Mouse (Mus musculus) stomach, embryonic 15.5 days (tissue): ENCODE measurements around the gene Gm26920. TPM values are rescaled to one million over a fixed set of nuclear protein-coding genes. Genes with fewer than 3 reads are reported as not detected.

Source experiments
- ATAC-seq: fragments of 200-750 bp; cut with Nextera tagmentation; 2 replicates; pipeline ENCODE4 v1.8.0; 2017; ENCODE audit warnings: low read depth, moderate number of reproducible peaks, moderate TSS enrichment; ENCODE audit not compliant: insufficient read depth, low FRiP score
- H3K27ac ChIP-seq: fragments of 300-500 bp; sonication (generic); 2 replicates; pipeline ENCODE4 v1.5.1; 2015; ENCODE audit warnings: mild to moderate bottlenecking, inconsistent platforms
- H3K27me3 ChIP-seq: fragments of 300-500 bp; sonication (generic); replicated peaks from 2 replicates; pipeline ENCODE4 v1.6.1; 2015; ENCODE audit warnings: inconsistent platforms
- H3K36me3 ChIP-seq: fragments of 300-500 bp; sonication (generic); 2 replicates; pipeline ENCODE4 v1.6.1; 2015; ENCODE audit warnings: inconsistent platforms
- H3K4me1 ChIP-seq: fragments of 300-500 bp; sonication (generic); 2 replicates; pipeline ENCODE4 v1.6.1; 2015; ENCODE audit warnings: inconsistent platforms
- H3K4me2 ChIP-seq: fragments of 300-500 bp; sonication (generic); 2 replicates; pipeline ENCODE4 v1.6.1; 2015; ENCODE audit warnings: mild to moderate bottlenecking, inconsistent platforms
- H3K4me3 ChIP-seq: fragments of 300-500 bp; sonication (generic); replicated peaks from 2 replicates; pipeline ENCODE4 v1.5.1; 2015; ENCODE audit warnings: inconsistent platforms
- H3K9ac ChIP-seq: fragments of 300-500 bp; sonication (generic); 2 replicates; pipeline ENCODE4 v1.6.1; 2015; ENCODE audit warnings: inconsistent platforms
- H3K9me3 ChIP-seq: fragments of 300-500 bp; sonication (generic); 2 replicates; pipeline ENCODE4 v1.6.1; 2016; ENCODE audit warnings: inconsistent platforms
- WGBS: fragments of 180-500 bp; shearing (Covaris S2); methylation state at CpG from one replicate; pipeline ENCODE4 v1.1.7; 2015; 5-methylcytosine and 5-hydroxymethylcytosine counted together
- microRNA-seq: library from miRNA; unstranded; fragments of <30 nt; microRNA quantifications from one replicate; pipeline ENCODE4, GENCODE M21; 2016
- polyA plus RNA-seq: library from polyadenylated mRNA; unstranded; fragments of >200 nt; fragmentation: Nextera tagmentation; extraction: Ambion mirVana; gene quantifications from 2 replicates; pipeline ENCODE4 v1.2.1, GENCODE M21; 2015

The Gm26920 gene
- polyA plus RNA-seq, 1 experiment from 2014 or later = 1.6 TPM

DNA sequence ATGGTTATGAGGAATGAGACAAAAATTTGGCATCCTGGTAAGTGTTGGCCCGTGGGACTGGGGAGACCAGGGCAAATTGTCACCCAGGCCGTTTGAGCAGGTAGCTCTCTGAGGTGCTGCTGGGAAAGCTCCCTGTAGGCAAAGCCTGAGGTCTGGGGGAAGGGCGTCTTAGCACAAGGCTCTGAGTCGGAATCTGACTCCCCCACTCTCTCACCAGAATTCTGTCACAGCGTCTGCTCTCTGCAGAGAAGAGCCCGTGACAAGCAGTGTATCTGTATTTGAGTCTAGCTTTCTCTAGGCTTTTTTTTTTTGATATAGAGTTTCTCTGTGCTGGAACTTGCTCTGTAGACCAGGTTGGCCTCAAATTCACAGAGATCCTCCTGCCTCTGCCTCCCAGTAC is 73.0 kb downstream of the Gm26920 start:
- Histone ChIP-seq H3K36me3 (peaks cover 46% of the 10 kb centered on the region), H3K4me1 (no peaks in the 10 kb centered on the region), H3K27me3 (no peaks in the 10 kb centered on the region), H3K4me3 (no peak overlapping the region), H3K9ac (no peak overlapping the region), H3K4me2 (no peak overlapping the region), H3K9me3 (no peaks in the 10 kb centered on the region), H3K27ac (no peak overlapping the region)
- 96% methylated on average over 6 of the region's 6 CpGs for WGBS
- ATAC-seq = no peak

DNA sequence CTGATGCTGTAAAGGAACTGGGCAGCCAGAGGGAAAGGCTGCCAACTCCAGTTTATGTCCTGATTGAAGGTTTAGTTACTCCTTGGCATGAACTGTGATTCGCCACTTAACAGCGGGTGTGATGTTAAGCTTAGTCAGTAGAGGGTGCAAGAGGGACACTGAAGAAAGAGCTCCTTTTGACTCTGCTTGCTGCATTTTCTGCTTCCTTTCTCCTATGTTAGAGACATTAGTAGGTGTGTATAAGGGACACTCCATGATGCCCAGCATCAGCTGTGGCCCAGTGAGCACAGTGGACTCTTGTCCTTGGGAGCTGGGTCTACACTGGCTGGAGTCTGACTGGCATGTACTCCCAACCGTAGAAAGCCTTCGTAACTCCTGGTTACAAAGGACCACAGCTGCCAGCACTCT is 77.2 kb downstream of the Gm26920 start:
- Histone ChIP-seq H3K4me1 (no peaks in the 10 kb centered on the region), H3K4me2 (no peak overlapping the region), H3K27ac (no peak overlapping the region), H3K27me3 (no peaks in the 10 kb centered on the region), H3K9me3 (no peaks in the 10 kb centered on the region), H3K9ac (no peak overlapping the region), H3K4me3 (no peak overlapping the region), H3K36me3 (peaks cover 31% of the 10 kb centered on the region)
- WGBS = 72% methylated on average over 4 of the region's 4 CpGs
- ATAC-seq = no peak

DNA sequence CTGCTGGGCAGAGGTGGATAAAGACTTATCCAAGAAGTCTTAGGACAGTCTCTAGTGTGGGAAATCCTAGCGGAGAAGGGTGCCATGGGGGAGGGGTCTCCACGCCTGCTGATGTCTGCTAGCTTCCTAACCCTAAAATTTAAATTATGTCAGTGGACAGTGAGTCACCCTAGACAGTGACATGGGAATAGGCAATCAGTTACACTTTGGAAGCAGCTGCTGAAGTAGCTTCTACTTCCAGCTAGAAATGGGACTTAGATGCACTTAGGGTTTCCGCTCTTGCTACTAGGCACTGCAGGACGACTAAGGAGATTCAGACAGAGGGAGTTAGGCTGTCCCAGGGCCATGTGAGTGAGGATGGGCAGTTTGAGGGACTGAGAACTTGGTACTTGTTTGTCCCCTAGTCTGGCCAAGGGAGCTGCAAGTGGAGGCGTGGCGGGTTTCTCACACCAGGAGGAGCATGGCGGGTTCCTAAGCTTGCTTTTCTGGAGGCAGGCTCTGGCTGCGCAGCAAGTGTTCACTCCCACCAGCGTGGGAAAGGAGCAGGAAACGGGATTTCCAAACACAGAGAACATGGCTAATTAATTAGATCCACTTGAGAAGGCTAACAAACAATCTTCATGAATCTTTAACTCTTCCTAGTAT is 79.5 kb downstream of the Gm26920 start:
- no peak overlapping the region for H3K4me3 ChIP-seq
- ATAC-seq = no peak

DNA sequence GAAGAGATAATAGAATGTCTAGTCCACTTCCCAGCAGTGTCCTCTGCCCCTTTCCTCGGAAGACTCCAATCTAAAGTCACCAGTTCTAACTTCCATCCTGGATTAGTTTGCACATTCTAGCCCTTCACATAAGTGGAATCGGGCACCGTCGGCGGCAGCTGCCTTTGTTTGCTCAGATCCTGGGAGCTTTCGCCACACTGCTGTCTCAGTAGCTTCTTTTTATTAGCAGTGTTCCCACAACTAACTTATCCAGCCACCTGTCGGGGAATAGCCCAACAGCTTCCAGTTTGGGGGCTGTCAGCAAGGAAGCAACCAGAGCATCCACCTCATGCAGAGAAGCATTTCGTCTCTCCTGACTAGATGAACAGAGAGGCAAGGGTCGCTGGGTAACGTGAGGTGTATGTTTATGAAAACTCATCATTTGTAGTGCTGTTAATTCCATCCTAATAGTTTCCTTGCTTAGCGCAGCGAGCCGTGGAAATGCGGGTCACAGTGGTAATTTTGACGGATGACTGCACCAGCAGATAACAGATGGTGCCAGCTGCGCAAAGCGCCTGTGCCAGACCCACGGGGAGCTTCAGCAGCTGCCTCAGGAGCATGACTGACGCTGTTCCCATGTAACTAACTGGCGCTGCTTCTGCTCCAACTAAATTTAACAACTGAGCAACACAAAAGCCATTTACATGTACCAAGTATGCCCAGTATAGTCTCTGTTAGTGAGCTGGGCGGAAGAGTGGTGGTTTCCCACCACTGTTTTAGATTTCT is 80.7 kb downstream of the Gm26920 start:
- Histone ChIP-seq H3K36me3 (peaks cover 3% of the 10 kb centered on the region; the same call in 1 of the 2 replicates), H3K27ac (no peak overlapping the region), H3K4me3 (no peak overlapping the region), H3K27me3 (no peaks in the 10 kb centered on the region), H3K4me2 (no peak overlapping the region), H3K9me3 (no peaks in the 10 kb centered on the region), H3K9ac (no peak overlapping the region), H3K4me1 (no peaks in the 10 kb centered on the region)
- ATAC-seq = no peak
- 56% methylated on average over 21 of the region's 21 CpGs for WGBS

More for the DNA sequence above, 79.5 kb downstream of the Gm26920 start:
- Histone ChIP-seq H3K4me1 (no peaks in the 10 kb centered on the region), H3K27me3 (no peaks in the 10 kb centered on the region), H3K4me2 (no peak overlapping the region), H3K9ac (no peak overlapping the region), H3K27ac (no peak overlapping the region), H3K36me3 (peaks cover 13% of the 10 kb centered on the region), H3K9me3 (no peaks in the 10 kb centered on the region)
- WGBS = 74% methylated on average over 10 of the region's 10 CpGs

DNA sequence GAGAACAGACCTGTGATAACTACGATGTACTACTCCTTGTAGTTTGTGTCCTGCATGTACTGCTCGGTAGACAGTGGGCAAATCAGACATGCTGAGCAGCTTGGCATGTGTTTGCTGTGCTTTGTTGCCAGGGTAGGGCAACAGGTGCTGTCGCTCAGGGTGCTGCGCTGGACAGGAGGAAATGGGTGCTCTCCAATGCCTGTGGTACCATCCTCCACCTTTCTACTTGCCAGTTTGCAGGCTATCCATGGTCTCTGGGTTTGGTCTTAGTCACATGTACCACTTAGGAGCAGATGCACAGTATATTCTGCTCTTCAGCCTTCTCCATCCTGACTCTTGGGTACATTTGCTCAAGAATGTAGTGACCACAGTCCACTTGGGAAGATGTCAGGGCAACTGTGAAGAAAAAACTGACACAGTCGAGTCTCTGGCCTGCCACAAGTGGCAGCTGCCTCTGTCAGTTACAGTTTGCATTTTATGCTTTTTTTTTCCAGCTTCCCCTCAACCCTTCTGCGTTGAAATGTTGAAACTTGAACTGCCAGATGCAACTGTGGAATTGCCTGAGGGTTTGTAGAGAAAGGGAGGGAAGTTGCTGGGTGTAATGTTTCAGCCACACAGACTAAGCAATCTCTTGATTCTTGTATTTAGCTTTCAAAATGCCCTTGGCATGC is 82.1 kb downstream of the Gm26920 start:
- Histone ChIP-seq H3K4me2 (no peak overlapping the region), H3K9me3 (no peaks in the 10 kb centered on the region), H3K27ac (no peak overlapping the region), H3K9ac (no peak overlapping the region), H3K4me3 (no peak overlapping the region), H3K36me3 (no peaks in the 10 kb centered on the region; the same call in 1 of the 2 replicates), H3K27me3 (no peaks in the 10 kb centered on the region), H3K4me1 (no peaks in the 10 kb centered on the region)
- no peak for ATAC-seq
- WGBS = 73% methylated on average over 6 of the region's 6 CpGs

DNA sequence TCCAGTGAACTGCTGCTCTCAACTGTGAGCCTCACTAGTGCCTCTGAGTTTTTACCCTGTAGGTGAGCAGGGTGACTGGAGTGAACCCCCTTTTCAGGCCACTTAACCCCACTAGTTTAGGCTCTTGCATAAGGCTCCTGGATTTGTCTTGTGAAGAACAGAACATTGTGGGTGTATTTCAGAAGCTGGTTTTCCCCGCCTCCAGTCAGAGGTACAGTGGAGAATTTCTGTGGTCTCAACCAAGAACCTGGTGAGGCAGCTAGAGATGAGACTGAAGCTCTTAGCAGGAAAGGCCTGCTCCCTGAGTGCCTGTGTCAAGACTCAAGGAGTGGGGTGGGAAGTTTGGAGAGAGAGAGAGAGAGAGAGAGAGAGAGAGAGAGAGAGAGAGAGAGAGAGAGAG is 82.6 kb downstream of the Gm26920 start:
- Histone ChIP-seq H3K4me2 (no peak overlapping the region), H3K9ac (no peak overlapping the region), H3K4me3 (no peak overlapping the region), H3K9me3 (no peaks in the 10 kb centered on the region), H3K36me3 (no peaks in the 10 kb centered on the region; the same call in 1 of the 2 replicates), H3K4me1 (no peaks in the 10 kb centered on the region), H3K27ac (no peak overlapping the region), H3K27me3 (no peaks in the 10 kb centered on the region)
- 97% methylated on average over 1 of the region's 1 CpGs for WGBS
- ATAC-seq = no peak

Small RNA genes within 50 kb of the gene (microRNA-seq; reads per million reads assigned to microRNA genes)
- not detected for gene Gm23368

Other genes with a start within 250 kb of the Gm26920 start
- 4.2 and 4.7 TPM in 2 replicates for gene Zfp940, start 236.7 kb downstream of the Gm26920 start, polyA plus RNA-seq
- gene Zfp420, start 230.4 kb downstream of the Gm26920 start, polyA plus RNA-seq = 6.8 and 6.9 TPM in 2 replicates
- 7.9 and 8.3 TPM in 2 replicates for gene Zfp27, start 183.8 kb downstream of the Gm26920 start, polyA plus RNA-seq
- gene Zfp383, start 182.2 kb downstream of the Gm26920 start, polyA plus RNA-seq = 4.0 and 4.5 TPM in 2 replicates
- gene Zfp74, start 136.3 kb downstream of the Gm26920 start, polyA plus RNA-seq = 9.2 and 10.2 TPM in 2 replicates
- 17.8 and 18.8 TPM in 2 replicates for gene Zfp568, start 106.5 kb downstream of the Gm26920 start, polyA plus RNA-seq
- 3.5 and 3.7 TPM in 2 replicates for gene Zfp14, start 39.0 kb downstream of the Gm26920 start, polyA plus RNA-seq
- 4.1 and 4.7 TPM in 2 replicates for gene Zfp82, start 17.5 kb downstream of the Gm26920 start, polyA plus RNA-seq
- 6.7 and 8.3 TPM in 2 replicates for gene Zfp566, start 117 bp upstream of the Gm26920 start, polyA plus RNA-seq
- gene Zfp260, start 4.4 kb upstream of the Gm26920 start, polyA plus RNA-seq = 96.7 and 106 TPM in 2 replicates
- 8.8 and 10.4 TPM in 2 replicates for gene Zfp382, start 31.5 kb upstream of the Gm26920 start, polyA plus RNA-seq
- 15.0 and 18.0 TPM in 2 replicates for gene Zfp146, start 79.3 kb upstream of the Gm26920 start, polyA plus RNA-seq
- 13.8 and 22.0 TPM in 2 replicates for gene Cox7a1, start 93.7 kb upstream of the Gm26920 start, polyA plus RNA-seq
- 106 and 111 TPM in 2 replicates for gene Capns1, start 108.4 kb upstream of the Gm26920 start, polyA plus RNA-seq
- 129 and 139 TPM in 2 replicates for gene Polr2i, start 141.5 kb upstream of the Gm26920 start, polyA plus RNA-seq
- gene Tbcb, start 141.9 kb upstream of the Gm26920 start, polyA plus RNA-seq = 138 and 158 TPM in 2 replicates
- not detected in 2 replicates for gene Ovol3, start 145.3 kb upstream of the Gm26920 start, polyA plus RNA-seq
- 0.62 and 0.65 TPM in 2 replicates for gene Thap8, start 189.7 kb upstream of the Gm26920 start, polyA plus RNA-seq
- gene Wdr62, start 190.0 kb upstream of the Gm26920 start, polyA plus RNA-seq = 5.3 and 6.5 TPM in 2 replicates
- gene Clip3, start 201.3 kb upstream of the Gm26920 start, polyA plus RNA-seq = 23.2 and 26.6 TPM in 2 replicates
- 63.2 and 72.3 TPM in 2 replicates for gene Alkbh6, start 218.3 kb upstream of the Gm26920 start, polyA plus RNA-seq
- gene Syne4, start 224.4 kb upstream of the Gm26920 start, polyA plus RNA-seq = 65.2 and 73.8 TPM in 2 replicates
- 2.4 and 2.6 TPM in 2 replicates for gene E130208F15Rik, start 231.3 kb upstream of the Gm26920 start, polyA plus RNA-seq
- 14.3 and 16.1 TPM in 2 replicates for gene Sdhaf1, start 233.5 kb upstream of the Gm26920 start, polyA plus RNA-seq